Mouse (Mus musculus): Measurements from ENCODE around the gene U2af1l4. TPM values are rescaled to one million over a fixed set of nuclear protein-coding genes. Genes with fewer than 3 reads are reported as not detected.

U2af1l4 gene
- polyA plus RNA-seq, 1 experiment, result 131 TPM

DNA sequence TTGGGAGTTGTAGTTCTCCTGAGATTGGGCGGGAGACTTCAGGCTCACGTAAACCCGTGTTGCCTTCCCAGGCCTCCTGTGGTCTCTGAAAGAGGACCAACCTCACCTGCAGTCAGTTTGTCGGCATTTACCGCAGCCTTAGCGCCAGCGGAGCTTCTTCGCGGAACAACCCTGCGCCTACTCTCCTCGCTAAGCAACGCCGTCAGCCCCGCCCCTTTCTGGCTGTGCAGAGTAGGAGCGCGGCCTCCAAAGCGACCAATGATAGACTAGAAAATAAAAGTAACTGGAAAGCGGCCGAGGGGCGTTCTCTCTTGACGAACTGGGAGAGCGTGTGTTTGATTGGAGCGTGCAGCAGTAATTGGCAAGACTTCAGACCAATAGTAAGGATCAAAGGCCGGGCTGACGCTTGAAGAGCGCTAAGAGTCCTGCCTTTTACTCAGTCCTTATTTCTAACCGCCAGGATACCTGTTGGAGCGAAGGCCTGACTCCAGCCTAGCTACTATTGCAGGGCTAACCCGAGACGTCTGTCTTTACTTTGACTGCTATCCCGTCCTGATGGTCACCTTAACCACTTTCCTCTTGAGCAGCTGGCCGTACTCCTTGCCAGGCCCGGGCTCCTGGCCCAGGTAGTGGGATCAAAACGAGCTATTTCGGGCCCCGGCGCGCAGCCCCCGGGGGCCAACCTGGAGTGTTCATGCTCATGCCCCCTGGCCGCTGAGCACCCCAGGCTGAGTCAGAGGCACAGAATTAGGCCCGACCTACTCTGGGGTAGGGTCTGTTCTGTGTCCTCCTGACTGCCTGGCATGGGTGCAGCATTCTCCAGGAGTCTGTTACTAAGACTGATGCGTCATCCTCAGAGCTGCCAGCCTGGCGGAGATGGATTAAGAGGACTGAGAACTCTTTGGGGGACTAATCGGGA lies 10.7 kb upstream of the U2af1l4 start, which contains the start of the genes Hspb6 and Proser3:
Gene Hspb6, plus strand, starts transcription at position 77 of the 919 bp plus-strand sequence.
Gene Proser3, minus strand, starts transcription at position 198 of the 919 bp plus-strand sequence.
- DNase-seq (ENCODE audit: extremely low spot score in 1 of 2, low spot score in 1 of 2), result peak; percentile 97 to 98

DNA sequence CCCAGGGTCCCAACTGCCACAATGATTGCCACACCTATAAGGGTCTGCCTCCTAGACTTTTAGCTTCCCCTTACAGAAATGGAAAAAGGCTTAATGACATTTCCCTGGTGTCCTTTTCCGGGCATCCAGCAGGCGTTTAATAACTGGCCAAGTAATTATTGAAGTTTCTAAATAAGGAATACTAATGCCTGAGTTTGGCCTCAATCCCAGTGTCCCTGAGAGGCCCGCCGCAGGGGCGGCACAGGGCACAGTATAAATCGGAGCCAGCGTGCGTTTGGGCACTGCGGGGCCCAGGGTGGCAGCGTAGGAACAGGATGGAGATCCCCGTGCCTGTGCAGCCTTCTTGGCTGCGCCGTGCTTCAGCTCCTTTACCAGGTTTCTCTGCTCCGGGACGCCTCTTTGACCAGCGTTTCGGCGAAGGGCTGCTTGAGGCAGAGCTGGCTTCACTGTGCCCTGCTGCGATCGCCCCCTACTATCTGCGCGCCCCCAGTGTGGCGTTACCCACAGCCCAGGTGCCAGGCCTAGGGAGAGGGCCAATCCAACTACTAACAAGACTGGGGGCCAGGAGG lies 10.0 kb upstream of the U2af1l4 start:
- peak in 1 of 2 experiments; percentile 44 for DNase-seq (ENCODE audit: extremely low spot score in 1 of 2, low spot score in 1 of 2)

DNA sequence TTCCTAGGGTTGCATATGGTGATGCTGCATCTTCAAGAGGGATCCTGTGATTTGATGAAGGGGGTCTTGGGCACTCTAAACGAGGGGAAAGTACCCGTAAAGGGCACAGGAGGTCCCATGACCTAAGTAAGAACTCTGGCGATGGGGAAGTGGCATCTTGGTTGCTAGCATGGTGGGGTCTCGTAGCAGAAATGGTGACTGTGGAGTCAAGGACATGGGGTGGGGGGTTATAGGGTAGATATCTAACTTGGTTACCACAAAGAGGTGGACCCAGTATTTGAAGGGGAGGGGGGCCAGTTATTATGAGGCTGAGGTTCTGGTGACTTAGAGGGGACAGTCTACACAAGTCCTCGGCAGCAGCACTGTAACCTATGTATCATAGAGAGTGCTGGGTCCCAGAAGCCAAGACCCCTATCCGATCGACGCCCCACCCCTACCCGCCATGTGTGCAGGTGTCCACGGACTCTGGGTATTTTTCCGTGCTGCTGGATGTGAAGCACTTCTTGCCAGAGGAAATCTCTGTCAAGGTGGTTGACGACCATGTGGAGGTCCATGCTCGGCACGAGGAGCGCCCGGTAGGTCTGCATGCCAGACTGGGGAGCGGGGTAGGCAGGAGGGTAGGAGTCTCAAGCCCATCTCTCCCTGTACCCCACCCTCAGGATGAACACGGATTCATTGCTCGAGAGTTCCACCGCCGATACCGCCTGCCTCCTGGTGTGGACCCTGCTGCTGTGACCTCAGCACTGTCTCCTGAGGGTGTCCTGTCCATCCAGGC lies 9.1 kb upstream of the U2af1l4 start:
- DNase-seq (ENCODE audit: extremely low spot score in 1 of 2, low spot score in 1 of 2), result no peak

DNA sequence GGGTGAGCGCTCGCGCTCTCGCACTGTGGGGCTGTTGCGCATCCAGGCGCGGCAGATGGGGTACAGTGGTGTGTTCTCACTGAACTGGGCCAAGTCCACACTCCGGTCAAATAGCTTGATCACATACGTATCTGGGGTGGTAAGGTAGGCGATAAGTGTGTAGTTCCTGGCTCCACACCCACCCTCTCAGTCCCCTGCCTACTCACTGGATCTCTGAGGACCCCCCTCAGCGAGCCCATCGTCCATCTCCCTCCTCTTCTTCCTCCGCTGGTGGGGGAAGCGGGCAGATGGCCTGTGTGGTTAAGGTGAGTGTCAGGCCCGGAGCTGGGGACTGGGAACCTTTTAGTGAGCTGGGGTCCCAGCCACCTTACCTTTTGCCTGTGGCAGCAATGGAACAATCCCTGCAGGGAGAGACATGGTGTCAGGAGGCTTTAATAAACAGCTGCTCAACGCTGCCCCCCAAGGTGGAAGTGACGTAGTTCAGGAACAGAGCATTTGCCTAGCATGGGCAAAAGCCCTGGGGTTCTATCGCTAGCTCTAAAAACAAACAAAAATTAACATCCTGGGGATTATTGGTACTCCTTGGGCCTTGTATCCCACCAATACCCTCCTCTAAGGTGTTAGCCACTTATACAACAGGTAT lies 6.1 kb upstream of the U2af1l4 start:
- no peak for DNase-seq (ENCODE audit: extremely low spot score in 1 of 2, low spot score in 1 of 2)

DNA sequence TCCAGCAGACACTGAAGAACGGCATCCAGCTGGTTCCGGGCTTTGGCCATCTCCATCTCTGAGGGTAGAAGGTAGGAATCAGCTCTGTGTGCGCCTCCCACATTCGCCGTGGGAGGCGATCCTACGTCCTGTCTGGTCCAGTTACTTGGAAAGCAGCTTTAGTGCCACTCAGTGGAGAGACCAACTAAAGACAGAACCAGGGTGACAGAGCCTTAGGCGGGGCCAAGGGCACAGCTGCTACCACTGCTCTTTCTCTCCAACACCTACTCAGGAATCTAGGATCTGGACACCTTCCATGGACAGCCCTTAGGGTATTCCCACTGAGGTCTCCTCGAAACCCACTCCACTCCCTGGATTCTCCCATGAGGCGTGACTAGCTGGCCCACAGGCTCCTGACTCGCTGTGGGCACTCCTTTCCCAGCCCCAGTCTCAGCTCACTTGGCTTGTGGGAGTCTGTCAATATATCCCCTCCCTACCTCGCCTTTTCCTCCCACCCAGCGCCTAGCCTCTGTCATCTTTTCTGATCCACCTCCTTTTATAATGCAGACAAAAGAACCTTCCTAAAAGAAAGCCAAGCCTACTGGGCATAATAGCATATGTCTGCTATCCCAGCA lies 5.1 kb upstream of the U2af1l4 start:
- peak in 1 of 2 experiments; percentile 47 for DNase-seq (ENCODE audit: extremely low spot score in 1 of 2, low spot score in 1 of 2)

DNA sequence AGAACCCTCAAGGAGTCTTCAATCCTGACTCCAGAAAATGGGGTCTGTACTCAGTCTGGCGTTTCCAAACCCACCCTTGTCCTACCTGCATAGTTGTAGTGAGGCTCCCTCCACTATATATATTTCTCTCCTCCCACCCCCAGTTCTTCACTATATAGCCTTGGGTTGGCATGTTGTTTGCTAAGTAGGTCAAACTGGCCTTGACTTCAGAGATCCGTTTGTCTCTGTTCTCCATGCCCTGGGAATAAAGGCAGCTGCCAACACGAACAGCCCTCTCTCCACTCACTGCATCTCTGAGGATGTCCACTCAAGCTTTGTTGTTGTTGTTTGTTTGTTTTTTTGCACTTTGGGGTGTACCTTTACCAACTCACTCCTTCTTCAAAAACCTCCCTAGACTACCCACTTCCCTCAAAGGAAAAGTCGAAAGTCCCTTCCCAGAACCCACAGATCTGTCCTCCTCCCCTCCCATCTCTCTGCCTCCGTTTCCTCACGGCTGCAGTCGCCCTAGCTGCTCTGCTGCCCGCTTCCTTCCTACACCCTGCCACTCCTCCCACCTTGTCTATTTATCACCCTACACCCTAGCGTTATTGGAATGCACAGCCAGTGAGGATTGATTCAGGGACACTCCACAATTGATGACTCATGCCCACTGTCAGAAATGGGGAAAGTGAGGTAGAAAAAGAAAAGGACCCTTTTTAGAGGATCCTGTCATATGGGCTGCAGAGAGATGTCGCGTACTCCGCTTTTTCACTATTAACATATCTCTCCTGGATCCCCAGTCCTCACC lies 4.3 kb upstream of the U2af1l4 start:
- peak in 1 of 2 experiments; percentile 39 for DNase-seq (ENCODE audit: extremely low spot score in 1 of 2, low spot score in 1 of 2)

DNA sequence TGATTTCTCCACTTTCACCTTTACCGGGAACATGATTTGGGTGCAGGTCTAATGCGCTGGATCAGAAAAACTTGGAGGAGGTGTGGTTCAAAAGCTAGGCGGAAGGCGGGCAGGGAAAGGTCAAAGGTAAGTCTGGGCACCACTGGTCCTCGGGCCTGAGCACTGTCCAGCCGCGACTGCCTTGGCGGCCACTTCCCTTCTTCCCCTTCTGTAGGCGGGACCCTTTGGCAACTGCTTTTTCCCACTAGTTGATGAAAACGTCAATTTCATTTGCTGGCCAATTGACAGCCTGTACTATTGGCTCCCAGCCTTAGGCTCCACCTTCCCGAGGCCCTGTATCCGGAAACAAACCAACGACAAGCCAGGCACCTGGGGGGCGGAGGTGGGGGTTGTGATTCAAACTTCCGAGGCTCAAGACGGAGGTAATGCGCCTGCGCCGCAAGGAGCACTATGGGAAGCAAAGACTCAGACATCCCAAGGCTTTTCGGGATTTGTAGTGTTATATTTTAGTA lies 3.6 kb upstream of the U2af1l4 start, which contains the start of gene Lin37:
Gene Lin37, minus strand, starts transcription at position 396 of the 512 bp plus-strand sequence.
- peak; percentile 99 for DNase-seq (ENCODE audit: extremely low spot score in 1 of 2, low spot score in 1 of 2)

DNA sequence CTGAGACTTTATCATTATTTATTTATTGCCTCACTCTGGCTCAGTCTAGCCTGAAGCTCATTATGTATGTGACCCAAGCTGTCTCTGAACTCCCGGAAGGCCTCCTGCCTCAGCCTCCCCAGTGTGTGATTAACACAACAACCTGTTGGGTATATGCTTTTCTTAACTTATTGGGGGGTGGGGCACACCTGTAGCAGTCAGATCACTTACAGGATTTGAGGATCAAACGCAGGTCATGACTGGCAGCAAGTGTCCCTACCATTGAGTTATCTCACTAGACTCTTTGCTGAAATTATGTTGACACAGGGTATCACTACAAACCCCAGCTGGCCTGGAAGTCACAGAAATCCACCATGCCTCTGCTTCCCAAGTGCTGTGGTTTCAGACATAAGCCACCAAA lies 2.8 kb upstream of the U2af1l4 start:
- DNase-seq (ENCODE audit: extremely low spot score in 1 of 2, low spot score in 1 of 2), result no peak

DNA sequence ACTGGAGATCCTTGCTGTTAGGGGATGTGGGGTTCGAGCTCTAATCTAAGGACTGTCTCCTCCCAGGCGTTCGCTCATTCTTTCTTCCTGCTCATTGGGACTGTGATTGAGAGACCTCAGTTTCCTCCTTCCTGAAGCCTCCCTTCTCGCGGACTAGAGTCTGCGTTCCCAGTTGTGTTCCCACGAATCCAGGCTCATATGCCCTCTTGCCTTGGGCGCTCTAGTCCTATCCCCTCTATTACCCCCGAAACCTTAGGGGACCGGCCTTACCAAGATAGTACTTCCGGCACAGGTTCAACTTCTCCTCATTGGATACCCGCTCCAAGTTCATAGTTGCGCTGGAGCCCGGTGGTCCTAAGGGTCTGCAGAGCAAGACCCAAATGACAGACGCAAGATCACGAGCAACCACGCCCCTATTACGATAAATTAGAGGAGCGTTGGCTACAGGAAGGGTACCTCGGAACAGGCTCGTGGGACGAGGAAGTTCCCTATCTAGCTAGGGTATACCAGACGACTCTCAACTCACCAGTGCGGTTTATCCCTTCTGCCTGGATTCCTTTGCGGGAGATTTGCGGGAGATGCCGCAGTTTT lies 480 bp upstream of the U2af1l4 start:
- DNase-seq (ENCODE audit: extremely low spot score in 1 of 2, low spot score in 1 of 2), result peak in 1 of 2 experiments; percentile 41

DNA sequence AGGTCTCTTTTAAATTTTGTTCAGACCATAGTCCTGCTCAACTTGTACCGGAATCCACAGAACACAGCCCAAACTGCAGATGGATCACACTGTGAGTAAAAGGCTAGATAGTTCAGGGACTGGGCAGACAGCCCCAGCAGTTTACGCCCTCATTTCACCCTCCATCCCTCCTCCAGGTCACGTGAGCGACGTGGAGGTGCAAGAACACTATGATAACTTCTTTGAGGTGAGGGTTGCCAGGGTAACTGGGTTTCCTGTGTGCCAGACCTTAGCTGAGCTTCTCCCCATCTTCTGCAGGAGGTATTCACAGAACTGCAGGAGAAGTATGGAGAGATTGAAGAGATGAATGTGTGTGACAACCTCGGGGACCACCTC lies 792 bp downstream of the U2af1l4 start:
- no peak for DNase-seq (ENCODE audit: extremely low spot score in 1 of 2, low spot score in 1 of 2)

DNA sequence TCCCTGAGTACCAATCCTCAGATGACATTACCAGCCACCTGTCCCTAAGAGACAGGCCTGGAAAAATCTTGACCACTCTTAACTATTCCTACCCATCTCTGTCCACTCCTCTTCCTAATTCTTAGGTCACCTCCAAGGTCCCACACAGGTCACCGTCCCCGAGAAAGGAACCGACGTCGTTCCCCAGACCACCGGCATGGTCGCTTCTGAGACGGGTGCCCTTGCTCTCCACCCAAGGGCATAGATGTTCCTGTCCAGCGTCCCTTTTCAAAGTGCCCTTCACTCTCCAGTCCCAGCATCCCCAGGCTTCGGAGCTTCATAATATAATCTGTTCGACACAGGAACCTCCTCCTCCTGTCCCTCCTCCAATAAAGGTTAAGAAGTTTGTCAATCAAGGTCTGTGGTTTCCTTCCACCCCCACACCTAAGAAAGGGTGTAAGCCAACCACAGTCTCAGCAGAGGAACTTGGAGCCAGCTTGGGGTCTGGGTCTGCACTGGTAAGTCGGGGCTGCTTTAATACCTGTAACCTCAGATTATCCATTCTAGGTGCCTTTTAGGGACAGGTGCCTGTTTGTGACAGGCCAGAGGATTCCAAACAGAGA lies 2.0 kb downstream of the U2af1l4 start, which contains the start of gene Igflr1:
Gene Igflr1, plus strand, starts transcription at position 458 of the 602 bp plus-strand sequence.
- no peak for DNase-seq (ENCODE audit: extremely low spot score in 1 of 2, low spot score in 1 of 2)

DNA sequence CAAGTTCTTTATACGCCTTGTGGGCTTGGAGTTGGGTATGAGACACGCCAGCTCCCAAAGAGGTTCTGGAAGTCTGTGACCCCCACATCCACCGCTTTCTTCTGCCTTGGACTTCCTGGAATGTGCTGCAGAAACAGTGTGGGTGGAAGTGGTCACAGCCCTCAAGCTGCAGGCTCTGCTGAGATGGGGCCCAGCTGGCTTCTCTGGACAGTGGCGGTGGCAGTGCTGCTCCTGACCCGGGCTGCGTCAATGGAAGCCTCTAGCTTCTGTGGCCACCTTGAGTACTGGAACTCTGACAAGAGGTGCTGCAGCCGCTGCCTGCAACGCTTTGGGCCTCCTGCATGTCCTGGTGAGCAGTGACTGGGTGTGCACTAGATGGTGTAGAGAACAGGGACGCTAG lies 2.9 kb downstream of the U2af1l4 start:
- no peak for DNase-seq (ENCODE audit: extremely low spot score in 1 of 2, low spot score in 1 of 2)

DNA sequence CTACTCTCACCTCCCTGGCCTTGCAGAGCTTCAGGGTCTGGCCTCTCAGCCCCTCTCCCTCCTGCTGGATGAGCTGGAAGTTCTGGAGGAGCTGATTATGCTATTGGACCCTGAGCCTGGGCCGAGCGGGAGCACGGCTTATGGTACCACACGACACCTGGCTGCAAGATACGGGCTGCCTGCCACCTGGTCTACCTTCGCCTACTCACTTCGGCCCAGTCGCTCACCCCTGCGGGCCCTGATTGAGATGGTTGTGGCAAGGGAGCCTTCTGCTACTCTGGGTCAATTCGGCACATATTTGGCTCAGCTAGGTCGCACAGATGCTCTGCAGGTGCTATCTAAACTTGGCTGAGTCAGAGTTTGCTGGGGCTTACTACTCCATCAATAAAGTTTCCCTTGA lies 4.5 kb downstream of the U2af1l4 start:
- DNase-seq (ENCODE audit: extremely low spot score in 1 of 2, low spot score in 1 of 2), result no peak

DNA sequence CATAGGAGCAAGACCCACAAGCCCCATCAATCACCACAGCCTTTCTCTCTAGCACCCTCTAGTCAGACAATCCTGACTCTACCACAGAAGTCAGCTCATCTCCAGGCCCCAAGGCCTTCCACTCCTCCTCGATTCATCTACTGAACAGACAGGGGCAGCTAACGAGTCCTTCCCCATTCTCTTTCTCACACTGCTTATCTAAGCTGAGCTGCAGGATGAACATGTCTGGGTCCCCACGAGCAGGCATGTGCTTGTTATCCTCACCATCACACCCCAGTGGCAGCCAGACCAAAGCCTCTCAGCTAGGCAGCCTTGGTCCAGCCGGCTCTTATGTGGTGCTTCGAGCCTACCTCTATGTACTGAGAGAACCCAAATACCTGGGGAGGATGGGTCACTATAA lies 9.3 kb downstream of the U2af1l4 start:
- DNase-seq (ENCODE audit: extremely low spot score in 1 of 2, low spot score in 1 of 2), result no peak

DNA sequence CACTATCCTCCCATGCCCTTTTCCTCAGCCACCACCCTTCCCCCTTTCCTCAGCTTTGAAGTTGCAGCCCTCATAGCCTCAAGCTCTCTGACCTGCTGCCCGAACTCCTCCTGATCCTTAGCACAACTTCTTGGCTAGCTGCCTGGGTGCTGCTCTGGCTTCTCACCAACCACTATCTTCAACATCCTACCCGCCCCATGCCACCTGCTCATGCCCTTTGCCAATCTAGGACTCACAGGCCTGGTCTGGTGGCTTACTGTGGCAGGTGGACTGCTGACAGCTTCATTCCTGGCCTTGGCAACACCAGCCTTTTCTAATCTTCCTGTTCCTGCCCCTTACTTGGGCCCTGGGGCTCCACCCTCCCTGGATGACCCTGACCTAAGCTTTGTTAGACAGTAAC lies 9.9 kb downstream of the U2af1l4 start:
- DNase-seq (ENCODE audit: extremely low spot score in 1 of 2, low spot score in 1 of 2), result no peak

DNA sequence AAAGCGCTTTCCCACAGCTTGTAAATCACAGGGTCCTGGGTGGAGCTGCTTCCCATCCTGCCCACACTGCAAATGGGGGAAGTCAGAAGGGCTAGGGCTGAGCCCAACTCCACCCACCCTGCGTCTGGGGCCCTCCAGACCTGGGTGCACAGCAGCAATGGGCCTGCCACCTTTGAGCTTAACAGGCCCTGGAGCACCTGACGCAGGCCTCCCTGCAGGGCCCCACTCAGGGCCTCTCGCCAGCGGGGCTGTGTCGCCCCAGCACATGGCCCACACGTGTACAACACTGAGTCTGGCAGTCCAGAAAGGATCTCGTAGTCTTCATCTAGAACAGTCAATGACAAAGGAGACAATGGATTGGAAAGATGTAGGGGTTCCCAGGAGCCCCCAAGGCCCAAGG lies 16.8 kb downstream of the U2af1l4 start:
- no peak for DNase-seq (ENCODE audit: extremely low spot score in 1 of 2, low spot score in 1 of 2)

DNA sequence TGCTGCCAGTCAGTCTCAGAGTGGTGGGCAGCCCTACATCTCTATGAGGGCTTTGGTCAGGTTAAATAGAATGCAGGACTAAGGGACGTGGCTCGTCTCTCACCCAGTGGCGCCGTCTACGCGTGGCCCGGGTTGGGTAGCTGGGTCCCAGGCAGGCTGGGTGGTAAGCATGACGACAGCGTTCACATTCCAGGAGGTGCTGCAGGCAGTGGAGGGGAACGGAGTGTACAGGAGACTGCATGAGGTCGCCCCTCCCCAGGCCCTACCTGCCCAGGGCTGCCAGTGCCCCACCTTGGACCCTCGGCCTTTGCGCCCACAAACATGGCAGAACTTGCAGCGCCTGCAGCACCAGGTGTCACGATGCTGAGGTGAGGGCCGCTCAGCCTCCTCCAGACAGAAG lies 18.4 kb downstream of the U2af1l4 start:
- DNase-seq (ENCODE audit: extremely low spot score in 1 of 2, low spot score in 1 of 2), result no peak

DNA sequence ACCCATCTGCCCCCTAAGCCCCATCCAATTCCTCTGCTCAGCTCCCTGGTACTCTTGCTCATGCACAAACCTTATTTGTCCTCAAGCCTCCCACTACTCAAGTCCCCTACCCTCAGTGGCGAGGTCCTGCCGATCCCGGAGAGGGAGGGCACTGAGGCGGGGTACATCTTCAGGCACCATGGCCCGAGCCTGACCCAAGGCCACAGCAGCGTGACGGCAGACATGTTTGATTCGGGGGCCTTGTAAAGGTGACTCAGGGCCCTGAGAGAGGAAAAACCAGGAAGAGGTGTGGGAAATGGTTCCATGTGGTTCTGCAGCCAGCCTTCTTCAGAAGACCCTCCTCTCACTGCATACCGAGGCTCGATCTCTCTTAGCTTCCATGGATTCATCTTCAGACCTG lies 21.2 kb downstream of the U2af1l4 start:
- DNase-seq (ENCODE audit: extremely low spot score in 1 of 2, low spot score in 1 of 2), result no peak

Measured in frontal cortex, adult 2 months (tissue).